Mouse (Mus musculus): Measurements from ENCODE around the gene Cntnap2. TPM values are rescaled to one million over a fixed set of nuclear protein-coding genes. Genes with fewer than 3 reads are reported as not detected.
"Not testable (repeated sequence)": the region's sequence is repeated elsewhere in the genome, so short reads cannot be mapped to it uniquely, and the experiment has no call there.

Gene Cntnap2
- polyA plus RNA-seq, 1 experiment from 2014 or later: 22.2 TPM

GRCm38 (mm10) chr6:47031362-47031761 is 1972.2 kb downstream of the Cntnap2 start:
- no peak for DNase-seq (ENCODE audit: low spot score)
- Histone ChIP-seq H3K27ac (no peak overlapping the region), H3K27me3 (ENCODE audit: insufficient read depth, poor library complexity, severe bottlenecking) (no peaks in the 10 kb centered on the region), H3K4me3 (no peak overlapping the region), H3K36me3 (no peaks in the 10 kb centered on the region), H3K4me1 (replicated peaks) (no peaks in the 10 kb centered on the region), H3K9me3 (no peaks in the 10 kb centered on the region)
- WGBS: 82% methylated on average over 2 of the region's 2 CpGs

- 91% methylated on average over 1 of the region's 1 CpGs for WGBS
- Histone ChIP-seq H3K36me3 (no peaks in the 10 kb centered on the region), H3K27ac (no peak overlapping the region), H3K4me3 (no peak overlapping the region), H3K9me3 (no peaks in the 10 kb centered on the region), H3K27me3 (ENCODE audit: insufficient read depth, poor library complexity, severe bottlenecking) (peaks cover 10% of the 10 kb centered on the region; the same call in 1 of the 2 replicates), H3K4me1 (replicated peaks) (no peaks in the 10 kb centered on the region; the same call in 1 of the 2 replicates)
- no peak for DNase-seq (ENCODE audit: low spot score)
Observed at GRCm38 (mm10) chr6:47042602-47043001, 1983.4 kb downstream of the Cntnap2 start.

- 91% methylated on average over 1 of the region's 1 CpGs for WGBS
- no peak overlapping the region for H3K4me3 ChIP-seq
- H3K27me3 ChIP-seq (ENCODE audit: insufficient read depth, poor library complexity, severe bottlenecking): peaks cover 10% of the 10 kb centered on the region; the same call in 1 of the 2 replicates
- no peaks in the 10 kb centered on the region for H3K9me3 ChIP-seq
- DNase-seq (ENCODE audit: low spot score): no peak
- H3K27ac ChIP-seq: no peak overlapping the region
- H3K4me1 ChIP-seq (replicated peaks): no peaks in the 10 kb centered on the region; the same call in 1 of the 2 replicates
- no peaks in the 10 kb centered on the region for H3K36me3 ChIP-seq
Observed at GRCm38 (mm10) chr6:47043586-47043985, 1984.4 kb downstream of the Cntnap2 start.

GRCm38 (mm10) chr6:47044385-47045200 is 1985.4 kb downstream of the Cntnap2 start:
- 2% methylated on average over 46 of the region's 46 CpGs for WGBS
- Histone ChIP-seq H3K27me3 (ENCODE audit: insufficient read depth, poor library complexity, severe bottlenecking) (peaks cover 10% of the 10 kb centered on the region; the same call in 1 of the 2 replicates), H3K4me1 (replicated peaks) (no peaks in the 10 kb centered on the region; the same call in 1 of the 2 replicates), H3K36me3 (no peaks in the 10 kb centered on the region), H3K4me3 (peak overlapping the region; percentile 59), H3K9me3 (no peaks in the 10 kb centered on the region), H3K27ac (peak overlapping the region; percentile 76)
- DNase-seq (ENCODE audit: low spot score): peak; percentile 35

GRCm38 (mm10) chr6:47049051-47049450 is 1989.9 kb downstream of the Cntnap2 start:
- peak; percentile 28 for DNase-seq (ENCODE audit: low spot score)
- H3K36me3 ChIP-seq: no peaks in the 10 kb centered on the region
- H3K27ac ChIP-seq: no peak overlapping the region
- WGBS: 78% methylated on average over 5 of the region's 5 CpGs
- no peaks in the 10 kb centered on the region for H3K9me3 ChIP-seq
- no peaks in the 10 kb centered on the region; the same call in 1 of the 2 replicates for H3K4me1 ChIP-seq (replicated peaks)
- H3K27me3 ChIP-seq (ENCODE audit: insufficient read depth, poor library complexity, severe bottlenecking): peaks cover 10% of the 10 kb centered on the region; the same call in 1 of the 2 replicates
- no peak overlapping the region for H3K4me3 ChIP-seq

GRCm38 (mm10) chr6:47050319-47051222 is 1991.4 kb downstream of the Cntnap2 start:
- no peaks in the 10 kb centered on the region for H3K9me3 ChIP-seq
- WGBS: 78% methylated on average over 7 of the region's 7 CpGs
- H3K4me1 ChIP-seq (replicated peaks): no peaks in the 10 kb centered on the region
- no peaks in the 10 kb centered on the region for H3K36me3 ChIP-seq
- H3K27ac ChIP-seq: no peak overlapping the region
- no peak overlapping the region for H3K4me3 ChIP-seq
- DNase-seq (ENCODE audit: low spot score): no peak
- H3K27me3 ChIP-seq (ENCODE audit: insufficient read depth, poor library complexity, severe bottlenecking): peaks cover 4% of the 10 kb centered on the region; the same call in 1 of the 2 replicates

GRCm38 (mm10) chr6:47061341-47061740 is 2002.2 kb downstream of the Cntnap2 start:
- DNase-seq (ENCODE audit: low spot score): no peak
- 90% methylated on average over 3 of the region's 3 CpGs for WGBS

GRCm38 (mm10) chr6:47089998-47090397 is 2030.8 kb downstream of the Cntnap2 start:
- DNase-seq (ENCODE audit: low spot score): no peak
- H3K27me3 ChIP-seq (ENCODE audit: insufficient read depth, poor library complexity, severe bottlenecking): no peaks in the 10 kb centered on the region
- H3K36me3 ChIP-seq: no peaks in the 10 kb centered on the region
- H3K9me3 ChIP-seq: no peaks in the 10 kb centered on the region
- no peaks in the 10 kb centered on the region for H3K4me1 ChIP-seq (replicated peaks)
- H3K27ac ChIP-seq: no peak overlapping the region
- H3K4me3 ChIP-seq: no peak overlapping the region
- WGBS: 80% methylated on average over 4 of the region's 4 CpGs

More at GRCm38 (mm10) chr6:47061341-47061740, 2002.2 kb downstream of the Cntnap2 start:
- no peaks in the 10 kb centered on the region for H3K27me3 ChIP-seq (ENCODE audit: insufficient read depth, poor library complexity, severe bottlenecking)
- H3K36me3 ChIP-seq: no peaks in the 10 kb centered on the region
- H3K9me3 ChIP-seq: 0 out of 2 replicates have a peak, but pooled peaks cover 3% of the 10 kb centered on the region
- H3K27ac ChIP-seq: no peak overlapping the region
- no peaks in the 10 kb centered on the region for H3K4me1 ChIP-seq (replicated peaks)
- H3K4me3 ChIP-seq: no peak overlapping the region

GRCm38 (mm10) chr6:47104951-47105350 is 2045.8 kb downstream of the Cntnap2 start:
- Histone ChIP-seq H3K4me3 (no peak overlapping the region), H3K4me1 (replicated peaks) (0 out of 2 replicates have a peak, but pooled peaks cover 3% of the 10 kb centered on the region), H3K27me3 (ENCODE audit: insufficient read depth, poor library complexity, severe bottlenecking) (no peaks in the 10 kb centered on the region), H3K9me3 (no peaks in the 10 kb centered on the region), H3K36me3 (no peaks in the 10 kb centered on the region), H3K27ac (no peak overlapping the region)
- 67% methylated on average over 1 of the region's 1 CpGs for WGBS
- DNase-seq (ENCODE audit: low spot score): no peak

- Histone ChIP-seq H3K27me3 (ENCODE audit: insufficient read depth, poor library complexity, severe bottlenecking) (no peaks in the 10 kb centered on the region), H3K9me3 (no peaks in the 10 kb centered on the region), H3K27ac (no peak overlapping the region), H3K36me3 (no peaks in the 10 kb centered on the region), H3K4me1 (replicated peaks) (0 out of 2 replicates have a peak, but pooled peaks cover 3% of the 10 kb centered on the region), H3K4me3 (no peak overlapping the region)
- 37% methylated on average over 6 of the region's 6 CpGs for WGBS
- DNase-seq (ENCODE audit: low spot score): peak; percentile 2
Observed at GRCm38 (mm10) chr6:47109582-47110220, 2050.5 kb downstream of the Cntnap2 start.

- not testable (repeated sequence) for H3K27me3 ChIP-seq (ENCODE audit: insufficient read depth, poor library complexity, severe bottlenecking); H3K27ac ChIP-seq; H3K4me3 ChIP-seq; H3K4me1 ChIP-seq (replicated peaks); H3K9me3 ChIP-seq; H3K36me3 ChIP-seq; DNase-seq (ENCODE audit: low spot score)
- no CpG with 5 or more reads among the region's 1 CpGs for WGBS
Observed at GRCm38 (mm10) chr6:47134063-47134462, 2074.9 kb downstream of the Cntnap2 start.

GRCm38 (mm10) chr6:47153018-47153417 is 2093.9 kb downstream of the Cntnap2 start:
- no CpG with 5 or more reads among the region's 1 CpGs for WGBS
- not testable (repeated sequence) for H3K4me3 ChIP-seq; H3K4me1 ChIP-seq (replicated peaks); DNase-seq (ENCODE audit: low spot score); H3K27me3 ChIP-seq (ENCODE audit: insufficient read depth, poor library complexity, severe bottlenecking); H3K27ac ChIP-seq; H3K9me3 ChIP-seq; H3K36me3 ChIP-seq
